Mouse (Mus musculus): ENCODE data around the gene Ak5. TPM values are rescaled to one million over a fixed set of nuclear protein-coding genes. Genes with fewer than 3 reads are reported as not detected.
"Not testable (repeated sequence)": the region's sequence is repeated elsewhere in the genome, so short reads cannot be mapped to it uniquely, and the experiment has no call there.

Ak5 gene
- total and polyA plus RNA-seq, 2 experiments from 2014 or later: 14.6 to 27.2 TPM

GRCm38 (mm10) chr3:152464462-152464861 is 203.7 kb downstream of the Ak5 start:
- Histone ChIP-seq H3K9me3 (ENCODE audit: low read length) (no peaks in the 10 kb centered on the region), H3K36me3 (ENCODE audit: insufficient read depth) (0 out of 2 replicates have a peak, but pooled peaks cover 4% of the 10 kb centered on the region), H3K27me3 (ENCODE audit: insufficient read depth, low read length) (no peaks in the 10 kb centered on the region), H3K4me1 (ENCODE audit: insufficient read depth) (no peaks in the 10 kb centered on the region), H3K27ac (ENCODE audit: low read depth, low read length) (no peak overlapping the region), H3K9ac (no peak overlapping the region), H3K4me3 (ENCODE audit: low read depth, low read length) (no peak overlapping the region), H3K4me2 (ENCODE audit: low read depth) (no peak overlapping the region)
- no peak for TF ChIP-seq CTCF (IDR thresholded peaks at IDR 0.05; ENCODE audit: low read depth)
- DNase-seq (no peak), ATAC-seq (no peak)
- 94% methylated on average over 3 of the region's 3 CpGs for WGBS

- H3K9ac ChIP-seq: no peak overlapping the region
- H3K36me3 ChIP-seq (ENCODE audit: insufficient read depth): peaks cover 12% of the 10 kb centered on the region
- H3K9me3 ChIP-seq (ENCODE audit: low read length): no peaks in the 10 kb centered on the region
- no peak overlapping the region for H3K27ac ChIP-seq (ENCODE audit: low read depth, low read length)
- WGBS: 91% methylated on average over 10 of the region's 10 CpGs
- no peak overlapping the region for H3K4me3 ChIP-seq (ENCODE audit: low read depth, low read length)
- no peak overlapping the region for H3K4me2 ChIP-seq (ENCODE audit: low read depth)
- ATAC-seq (no peak), DNase-seq (no peak)
- no peaks in the 10 kb centered on the region for H3K4me1 ChIP-seq (ENCODE audit: insufficient read depth)
- H3K27me3 ChIP-seq (ENCODE audit: insufficient read depth, low read length): no peaks in the 10 kb centered on the region
- no peak for TF ChIP-seq CTCF (IDR thresholded peaks at IDR 0.05; ENCODE audit: low read depth)
Measured at GRCm38 (mm10) chr3:152462900-152463299, 205.3 kb downstream of the Ak5 start.

GRCm38 (mm10) chr3:152462038-152462547 is 206.1 kb downstream of the Ak5 start:
- Histone ChIP-seq H3K27ac (ENCODE audit: low read depth, low read length) (no peak overlapping the region), H3K9ac (no peak overlapping the region), H3K4me1 (ENCODE audit: insufficient read depth) (no peaks in the 10 kb centered on the region), H3K36me3 (ENCODE audit: insufficient read depth) (peaks cover 20% of the 10 kb centered on the region), H3K27me3 (ENCODE audit: insufficient read depth, low read length) (no peaks in the 10 kb centered on the region), H3K4me3 (ENCODE audit: low read depth, low read length) (no peak overlapping the region), H3K9me3 (ENCODE audit: low read length) (no peaks in the 10 kb centered on the region), H3K4me2 (ENCODE audit: low read depth) (no peak overlapping the region)
- no peak for TF ChIP-seq CTCF (IDR thresholded peaks at IDR 0.05; ENCODE audit: low read depth)
- 86% methylated on average over 10 of the region's 10 CpGs for WGBS
- ATAC-seq: no peak
- DNase-seq: no peak

GRCm38 (mm10) chr3:152460802-152461201 is 207.4 kb downstream of the Ak5 start:
- no peak for ATAC-seq
- TF ChIP-seq CTCF (IDR thresholded peaks at IDR 0.05; ENCODE audit: low read depth): no peak
- no peak overlapping the region for H3K4me2 ChIP-seq (ENCODE audit: low read depth)
- H3K9me3 ChIP-seq (ENCODE audit: low read length): no peaks in the 10 kb centered on the region
- no peak overlapping the region for H3K9ac ChIP-seq
- 59% methylated on average over 4 of the region's 4 CpGs for WGBS
- H3K27me3 ChIP-seq (ENCODE audit: insufficient read depth, low read length): no peaks in the 10 kb centered on the region
- H3K27ac ChIP-seq (ENCODE audit: low read depth, low read length): no peak overlapping the region
- H3K36me3 ChIP-seq (ENCODE audit: insufficient read depth): peaks cover 31% of the 10 kb centered on the region
- H3K4me1 ChIP-seq (ENCODE audit: insufficient read depth): no peaks in the 10 kb centered on the region
- DNase-seq: no peak
- no peak overlapping the region for H3K4me3 ChIP-seq (ENCODE audit: low read depth, low read length)

DNA sequence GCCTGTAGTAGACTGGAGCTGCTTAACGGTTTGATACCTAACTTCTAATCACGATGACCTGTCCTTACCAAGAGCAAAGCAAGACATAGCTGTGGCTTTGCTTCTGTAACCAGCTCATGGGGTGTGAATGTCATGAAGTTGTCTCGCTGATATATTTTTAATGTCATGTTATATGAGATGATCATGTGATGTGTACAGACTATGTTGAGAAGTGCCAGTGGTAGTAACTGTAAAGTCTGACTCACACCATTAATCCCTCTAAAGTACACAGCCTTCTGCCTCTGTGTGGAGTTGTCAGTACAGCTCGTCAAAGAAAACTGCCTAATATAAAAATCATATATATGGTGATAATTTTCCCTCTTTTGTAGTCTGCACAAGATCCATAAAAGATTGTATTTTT is 209.3 kb downstream of the Ak5 start:
- not testable (repeated sequence) for H3K9me3 ChIP-seq (ENCODE audit: low read length); H3K27ac ChIP-seq (ENCODE audit: low read depth, low read length); H3K4me1 ChIP-seq (ENCODE audit: insufficient read depth); H3K4me3 ChIP-seq (ENCODE audit: low read depth, low read length); DNase-seq; H3K4me2 ChIP-seq (ENCODE audit: low read depth); H3K27me3 ChIP-seq (ENCODE audit: insufficient read depth, low read length); H3K9ac ChIP-seq; ATAC-seq
- 96% methylated on average over 4 of the region's 4 CpGs for WGBS
- peaks cover 46% of the 10 kb centered on the region for H3K36me3 ChIP-seq (ENCODE audit: insufficient read depth)

GRCm38 (mm10) chr3:152457308-152458035 is 210.7 kb downstream of the Ak5 start:
- Histone ChIP-seq H3K36me3 (ENCODE audit: insufficient read depth) (peaks cover 46% of the 10 kb centered on the region), H3K4me2 (ENCODE audit: low read depth) (no peak overlapping the region), H3K4me1 (ENCODE audit: insufficient read depth) (no peaks in the 10 kb centered on the region), H3K9ac (no peak overlapping the region), H3K27me3 (ENCODE audit: insufficient read depth, low read length) (no peaks in the 10 kb centered on the region), H3K27ac (ENCODE audit: low read depth, low read length) (no peak overlapping the region), H3K4me3 (ENCODE audit: low read depth, low read length) (no peak overlapping the region), H3K9me3 (ENCODE audit: low read length) (no peaks in the 10 kb centered on the region)
- no peak for TF ChIP-seq CTCF (IDR thresholded peaks at IDR 0.05; ENCODE audit: low read depth)
- DNase-seq (no peak), ATAC-seq (no peak)
- 94% methylated on average over 2 of the region's 2 CpGs for WGBS

GRCm38 (mm10) chr3:152453163-152453562 is 215.0 kb downstream of the Ak5 start:
- Histone ChIP-seq H3K36me3 (ENCODE audit: insufficient read depth) (peaks cover 50% of the 10 kb centered on the region), H3K4me1 (ENCODE audit: insufficient read depth) (no peaks in the 10 kb centered on the region), H3K27ac (ENCODE audit: low read depth, low read length) (no peak overlapping the region), H3K4me3 (ENCODE audit: low read depth, low read length) (no peak overlapping the region), H3K9ac (no peak overlapping the region), H3K9me3 (ENCODE audit: low read length) (no peaks in the 10 kb centered on the region), H3K4me2 (ENCODE audit: low read depth) (no peak overlapping the region), H3K27me3 (ENCODE audit: insufficient read depth, low read length) (no peaks in the 10 kb centered on the region)
- DNase-seq (no peak), ATAC-seq (no peak)
- 93% methylated on average over 3 of the region's 4 CpGs for WGBS
- no peak for TF ChIP-seq CTCF (IDR thresholded peaks at IDR 0.05; ENCODE audit: low read depth)

All from forebrain, postnatal 0 days (tissue).